Mouse (Mus musculus) heart, embryonic 14.5 days (tissue): Measurements from ENCODE around the gene Olfr1369-ps1. TPM values are rescaled to one million over a fixed set of nuclear protein-coding genes. Genes with fewer than 3 reads are reported as not detected.

Source experiments
- ATAC-seq: fragments of 200-750 bp; cut with Nextera tagmentation; 2 replicates; pipeline ENCODE4 v1.8.0; 2017; ENCODE audit warnings: low read depth, moderate TSS enrichment; ENCODE audit not compliant: insufficient number of reproducible peaks, insufficient read depth, low FRiP score
- H3K27ac ChIP-seq, 2 experiments: fragments of 200-500 bp in 1 of 2; fragments of 300-500 bp in 1 of 2; sonication (generic) in 1 of 2; replicated peaks in 1 of 2; 2 replicates each; pipeline ENCODE4 v1.5.1; 2012 to 2014; ENCODE audit warnings: low read depth in 2 of 2, low read length in 2 of 2, control low read depth in 1 of 2, mild to moderate bottlenecking in 1 of 2, mixed read lengths in 1 of 2; ENCODE audit not compliant: control insufficient read depth in 1 of 2, insufficient read depth in 1 of 2
- H3K27me3 ChIP-seq: fragments of 300-500 bp; sonication (generic); 2 replicates; pipeline ENCODE4 v1.6.1; 2014; ENCODE audit warnings: mild to moderate bottlenecking, low read length, control low read depth; ENCODE audit not compliant: control insufficient read depth, insufficient read depth
- H3K36me3 ChIP-seq: fragments of 300-500 bp; sonication (generic); 2 replicates; pipeline ENCODE4 v1.6.1; 2014; ENCODE audit warnings: mild to moderate bottlenecking, control low read depth, low read length, mixed read lengths; ENCODE audit not compliant: control insufficient read depth, insufficient read depth
- H3K4me1 ChIP-seq, 2 experiments: fragments of 200-500 bp in 1 of 2; fragments of 300-500 bp in 1 of 2; sonication (generic) in 1 of 2; 2 replicates each; pipeline ENCODE4 v1.6.1; 2012 to 2014; ENCODE audit warnings: low read length in 2 of 2, control low read depth in 1 of 2, mixed read lengths in 1 of 2; ENCODE audit not compliant: control insufficient read depth in 2 of 2, insufficient read depth in 2 of 2
- H3K4me2 ChIP-seq: fragments of 300-500 bp; sonication (generic); 2 replicates; pipeline ENCODE4 v1.6.1; 2014; ENCODE audit warnings: mild to moderate bottlenecking, low read length
- H3K4me3 ChIP-seq, 2 experiments: fragments of 200-500 bp in 1 of 2; fragments of 300-500 bp in 1 of 2; sonication (generic) in 1 of 2; 2 replicates each; pipeline ENCODE4 v1.5.1; 2012 to 2014; ENCODE audit warnings: low read length in 2 of 2, mild to moderate bottlenecking in 2 of 2, control low read depth in 1 of 2, low read depth in 1 of 2, moderate library complexity in 1 of 2; ENCODE audit not compliant: control insufficient read depth in 1 of 2, insufficient read depth in 1 of 2
- H3K9ac ChIP-seq: fragments of 300-500 bp; sonication (generic); 2 replicates; pipeline ENCODE4 v1.6.1; 2014; ENCODE audit warnings: mild to moderate bottlenecking, low read length
- H3K9me3 ChIP-seq: fragments of 300-500 bp; sonication (generic); 2 replicates; pipeline ENCODE4 v1.6.1; 2016; ENCODE audit warnings: low read length, control low read depth; ENCODE audit not compliant: control insufficient read depth
- WGBS: fragments of 180-500 bp; shearing (Covaris S2); extraction: QIAGEN DNeasy Blood & Tissue Kit; methylation state at CpG from one replicate; pipeline ENCODE4 v1.1.7; 2014; 5-methylcytosine and 5-hydroxymethylcytosine counted together
- polyA plus RNA-seq: library from polyadenylated mRNA; unstranded; fragments of >200 nt; fragmentation: Nextera tagmentation; extraction: Ambion mirVana; gene quantifications from 2 replicates; pipeline ENCODE4 v1.2.1, GENCODE M21; 2014

The Olfr1369-ps1 gene
- polyA plus RNA-seq, 1 experiment from 2014 or later, result not detected

- WGBS, result 33% methylated on average over 8 of the region's 8 CpGs
Observed at GRCm38 (mm10) chr13:21142421-21142820, 31.1 kb downstream of the Olfr1369-ps1 start.

GRCm38 (mm10) chr13:21145767-21146166 is 34.5 kb downstream of the Olfr1369-ps1 start, which contains the start of gene Olfr1368:
TSS of gene Olfr1368 (minus strand) at chr13:21145867.
- Histone ChIP-seq H3K4me2 (no peak within 1 kb of the TSS), H3K27ac (no peak within 1 kb of the TSS), H3K9me3 (no peaks in the 10 kb centered on the region), H3K9ac (no peak within 1 kb of the TSS), H3K4me1 (no peaks in the 10 kb centered on the region), H3K36me3 (no peaks in the 10 kb centered on the region), H3K4me3 (no peak within 1 kb of the TSS), H3K27me3 (no peaks in the 10 kb centered on the region)
- WGBS, result 66% methylated on average over 4 of the region's 4 CpGs
- no peak for ATAC-seq

More at GRCm38 (mm10) chr13:21142421-21142820, 31.1 kb downstream of the Olfr1369-ps1 start:
- ATAC-seq, result no peak
- H3K9ac ChIP-seq, result no peak overlapping the region
- H3K4me2 ChIP-seq, result no peak overlapping the region
- H3K27ac ChIP-seq, result no peak overlapping the region
- H3K4me1 ChIP-seq, result no peaks in the 10 kb centered on the region
- H3K36me3 ChIP-seq, result no peaks in the 10 kb centered on the region
- H3K4me3 ChIP-seq, result no peak overlapping the region
- no peaks in the 10 kb centered on the region for H3K27me3 ChIP-seq
- H3K9me3 ChIP-seq, result no peaks in the 10 kb centered on the region

- no peak overlapping the region for H3K27ac ChIP-seq
- H3K4me3 ChIP-seq, result no peak overlapping the region
- no peaks in the 10 kb centered on the region for H3K27me3 ChIP-seq
- 78% methylated on average over 5 of the region's 5 CpGs for WGBS
- H3K36me3 ChIP-seq, result no peaks in the 10 kb centered on the region
- no peaks in the 10 kb centered on the region for H3K9me3 ChIP-seq
- no peak overlapping the region for H3K4me2 ChIP-seq
- H3K9ac ChIP-seq, result no peak overlapping the region
- ATAC-seq, result no peak
- H3K4me1 ChIP-seq, result no peaks in the 10 kb centered on the region
Observed at GRCm38 (mm10) chr13:21155888-21156287, 44.6 kb downstream of the Olfr1369-ps1 start.

GRCm38 (mm10) chr13:21158071-21158470 is 46.8 kb downstream of the Olfr1369-ps1 start:
- H3K4me3 ChIP-seq, result peak overlapping the region in 1 of 2 experiments; percentile 79; a peak in 1 of 4 replicates
- H3K4me2 ChIP-seq, result peak overlapping the region; percentile 92
- no peaks in the 10 kb centered on the region for H3K9me3 ChIP-seq
- WGBS, result 8% methylated on average over 9 of the region's 9 CpGs
- no peaks in the 10 kb centered on the region for H3K36me3 ChIP-seq
- no peak overlapping the region for H3K9ac ChIP-seq
- ATAC-seq, result no peak
- no peaks in the 10 kb centered on the region for H3K4me1 ChIP-seq
- H3K27ac ChIP-seq, result no peak overlapping the region
- no peaks in the 10 kb centered on the region for H3K27me3 ChIP-seq

GRCm38 (mm10) chr13:21158785-21159474 is 47.6 kb downstream of the Olfr1369-ps1 start:
- Histone ChIP-seq H3K9me3 (no peaks in the 10 kb centered on the region), H3K36me3 (no peaks in the 10 kb centered on the region), H3K4me3 (peak overlapping the region; percentile 74 to 79), H3K9ac (peak overlapping the region; percentile 76), H3K27ac (peak overlapping the region; percentile 22 to 30; a peak in 3 of 4 replicates), H3K27me3 (no peaks in the 10 kb centered on the region), H3K4me1 (no peaks in the 10 kb centered on the region), H3K4me2 (peak overlapping the region; percentile 92)
- ATAC-seq, result no peak
- WGBS, result under 1% methylated on average over 19 of the region's 19 CpGs

- no peak for ATAC-seq
- Histone ChIP-seq H3K9me3 (no peaks in the 10 kb centered on the region), H3K4me2 (peak overlapping the region; percentile 92), H3K36me3 (no peaks in the 10 kb centered on the region), H3K4me3 (peak overlapping the region; percentile 74 to 79), H3K4me1 (no peaks in the 10 kb centered on the region), H3K27me3 (no peaks in the 10 kb centered on the region), H3K9ac (peak overlapping the region; percentile 76), H3K27ac (peak overlapping the region; percentile 22 to 30)
- WGBS, result under 1% methylated on average over 15 of the region's 15 CpGs
Observed at GRCm38 (mm10) chr13:21159475-21159819, 48.2 kb downstream of the Olfr1369-ps1 start.

- Histone ChIP-seq H3K4me3 (peak overlapping the region; percentile 74 to 79), H3K4me1 (no peaks in the 10 kb centered on the region), H3K4me2 (peak overlapping the region; percentile 92), H3K27ac (peak overlapping the region; percentile 30 to 33; a peak in 3 of 4 replicates), H3K9ac (peak overlapping the region; percentile 76), H3K36me3 (no peaks in the 10 kb centered on the region), H3K27me3 (no peaks in the 10 kb centered on the region), H3K9me3 (no peaks in the 10 kb centered on the region)
- no peak for ATAC-seq
- under 1% methylated on average over 16 of the region's 16 CpGs for WGBS
Observed at GRCm38 (mm10) chr13:21160041-21160511, 48.8 kb downstream of the Olfr1369-ps1 start.
